Mouse (Mus musculus) midbrain, embryonic 14.5 days (tissue): ENCODE results near the gene Ripor1. TPM values are rescaled to one million over a fixed set of nuclear protein-coding genes. Genes with fewer than 3 reads are reported as not detected.
A peak's percentile ranks its signal among the peaks of the same experiment; 100 is the strongest.

Experiments used
- ATAC-seq: fragments of 200-750 bp; cut with Nextera tagmentation; 2 replicates; pipeline ENCODE4 v1.8.0; 2017; ENCODE audit warnings: moderate number of reproducible peaks, moderate library complexity; ENCODE audit not compliant: low FRiP score, low TSS enrichment
- DNase-seq: peaks from one replicate; pipeline ENCODE4 v3.0.0-alpha.2; 2015
- H3K27ac ChIP-seq: fragments of 300-500 bp; sonication (generic); replicated peaks from 2 replicates; pipeline ENCODE4 v1.5.1; 2014; ENCODE audit warnings: mild to moderate bottlenecking, low read depth, low read length, moderate library complexity
- H3K27me3 ChIP-seq: fragments of 300-500 bp; sonication (generic); 2 replicates; pipeline ENCODE4 v1.6.1; 2014; ENCODE audit warnings: low read length, control low read depth, mixed read lengths; ENCODE audit not compliant: control insufficient read depth, insufficient read depth
- H3K36me3 ChIP-seq: fragments of 300-500 bp; sonication (generic); 2 replicates; pipeline ENCODE4 v1.6.1; 2014; ENCODE audit warnings: low read length, control low read depth; ENCODE audit not compliant: control insufficient read depth, insufficient read depth
- H3K4me1 ChIP-seq: fragments of 300-500 bp; sonication (generic); 2 replicates; pipeline ENCODE4 v1.6.1; 2014; ENCODE audit warnings: mild to moderate bottlenecking, antibody characterized with exemption, low read length, control low read depth; ENCODE audit not compliant: control insufficient read depth, insufficient read depth
- H3K4me2 ChIP-seq: fragments of 300-500 bp; sonication (generic); 2 replicates; pipeline ENCODE4 v1.6.1; 2014; ENCODE audit warnings: mild to moderate bottlenecking, low read length, moderate library complexity
- H3K4me3 ChIP-seq: fragments of 300-500 bp; sonication (generic); replicated peaks from 2 replicates; pipeline ENCODE4 v1.5.1; 2014; ENCODE audit warnings: low read depth, low read length
- H3K9ac ChIP-seq: fragments of 300-500 bp; sonication (generic); replicated peaks from 2 replicates; pipeline ENCODE4 v1.6.1; 2014; ENCODE audit warnings: mild to moderate bottlenecking, low read length, moderate library complexity
- H3K9me3 ChIP-seq: fragments of 300-500 bp; sonication (generic); 2 replicates; pipeline ENCODE4 v1.6.1; 2016; ENCODE audit warnings: low read length, control low read depth, mixed read lengths; ENCODE audit not compliant: control insufficient read depth
- WGBS: fragments of 180-500 bp; shearing (Covaris S2); extraction: QIAGEN DNeasy Blood & Tissue Kit; methylation state at CpG from one replicate; pipeline ENCODE4 v1.1.7; 2014; 5-methylcytosine and 5-hydroxymethylcytosine counted together
- polyA plus RNA-seq: library from polyadenylated mRNA; unstranded; fragments of >200 nt; fragmentation: Nextera tagmentation; extraction: Ambion mirVana; gene quantifications from 2 replicates; pipeline ENCODE4 v1.2.1, GENCODE M21; 2014

Gene Ripor1
- polyA plus RNA-seq, 1 experiment from 2014 or later: 26.2 TPM

GRCm38 (mm10) chr8:105611836-105612235 is 6.8 kb downstream of the Ripor1 start:
- Histone ChIP-seq H3K27ac (no peak overlapping the region), H3K4me2 (no peak overlapping the region), H3K9ac (no peak overlapping the region), H3K9me3 (no peaks in the 10 kb centered on the region), H3K27me3 (peaks cover 13% of the 10 kb centered on the region), H3K4me3 (no peak overlapping the region), H3K36me3 (peaks cover 22% of the 10 kb centered on the region), H3K4me1 (peaks cover 18% of the 10 kb centered on the region)
- WGBS: 83% methylated on average over 9 of the region's 9 CpGs
- ATAC-seq (no peak), DNase-seq (no peak)

- no peak for ATAC-seq
Observed at GRCm38 (mm10) chr8:105613037-105613436, 8.0 kb downstream of the Ripor1 start.

GRCm38 (mm10) chr8:105613830-105614511 is 8.9 kb downstream of the Ripor1 start:
- peak overlapping the region; percentile 55 for H3K9ac ChIP-seq
- H3K9me3 ChIP-seq: no peaks in the 10 kb centered on the region
- H3K36me3 ChIP-seq: peaks cover 44% of the 10 kb centered on the region
- peak; percentile 38; the same call in 1 of the 2 replicates for ATAC-seq
- 2% methylated on average over 50 of the region's 50 CpGs for WGBS
- H3K4me2 ChIP-seq: peak overlapping the region; percentile 81
- peaks cover 8% of the 10 kb centered on the region for H3K4me1 ChIP-seq
- peaks cover 13% of the 10 kb centered on the region for H3K27me3 ChIP-seq
- H3K27ac ChIP-seq: no peak overlapping the region
- DNase-seq: peak; percentile 40
- H3K4me3 ChIP-seq: peak overlapping the region; percentile 40

More at GRCm38 (mm10) chr8:105613037-105613436, 8.0 kb downstream of the Ripor1 start:
- Histone ChIP-seq H3K4me2 (peak overlapping the region; percentile 26; the same call in 1 of the 2 replicates), H3K27me3 (peaks cover 13% of the 10 kb centered on the region), H3K4me3 (no peak overlapping the region), H3K36me3 (peaks cover 34% of the 10 kb centered on the region), H3K9ac (no peak overlapping the region), H3K27ac (no peak overlapping the region), H3K9me3 (no peaks in the 10 kb centered on the region), H3K4me1 (peaks cover 8% of the 10 kb centered on the region)
- 4% methylated on average over 20 of the region's 20 CpGs for WGBS
- peak; percentile 24 for DNase-seq

- Histone ChIP-seq H3K4me2 (no peak overlapping the region), H3K9me3 (no peaks in the 10 kb centered on the region), H3K36me3 (peaks cover 63% of the 10 kb centered on the region), H3K4me1 (peaks cover 8% of the 10 kb centered on the region), H3K27me3 (peaks cover 13% of the 10 kb centered on the region), H3K4me3 (no peak overlapping the region), H3K9ac (no peak overlapping the region), H3K27ac (no peak overlapping the region)
- DNase-seq: no peak
- 91% methylated on average over 9 of the region's 9 CpGs for WGBS
- ATAC-seq: no peak
Observed at GRCm38 (mm10) chr8:105615942-105616341, 10.9 kb downstream of the Ripor1 start.

GRCm38 (mm10) chr8:105617451-105618278 is 12.6 kb downstream of the Ripor1 start:
- Histone ChIP-seq H3K4me3 (no peak overlapping the region), H3K9ac (no peak overlapping the region), H3K9me3 (no peaks in the 10 kb centered on the region), H3K27ac (no peak overlapping the region), H3K36me3 (peaks cover 73% of the 10 kb centered on the region), H3K4me1 (peaks cover 8% of the 10 kb centered on the region), H3K27me3 (0 out of 2 replicates have a peak, but pooled peaks cover 5% of the 10 kb centered on the region), H3K4me2 (no peak overlapping the region)
- 92% methylated on average over 21 of the region's 21 CpGs for WGBS
- ATAC-seq: no peak
- no peak for DNase-seq

- Histone ChIP-seq H3K4me2 (no peak overlapping the region), H3K4me3 (no peak overlapping the region), H3K4me1 (peaks cover 8% of the 10 kb centered on the region), H3K27me3 (no peaks in the 10 kb centered on the region), H3K9me3 (no peaks in the 10 kb centered on the region), H3K27ac (no peak overlapping the region), H3K36me3 (peaks cover 78% of the 10 kb centered on the region), H3K9ac (no peak overlapping the region)
- WGBS: 91% methylated on average over 5 of the region's 5 CpGs
- ATAC-seq (no peak), DNase-seq (no peak)
Observed at GRCm38 (mm10) chr8:105618279-105618634, 13.2 kb downstream of the Ripor1 start.

- Histone ChIP-seq H3K9me3 (no peaks in the 10 kb centered on the region), H3K36me3 (peaks cover 85% of the 10 kb centered on the region), H3K9ac (no peak overlapping the region), H3K27me3 (no peaks in the 10 kb centered on the region), H3K27ac (no peak overlapping the region), H3K4me2 (no peak overlapping the region), H3K4me3 (no peak overlapping the region), H3K4me1 (peaks cover 3% of the 10 kb centered on the region)
- ATAC-seq (no peak), DNase-seq (no peak)
- 94% methylated on average over 19 of the region's 19 CpGs for WGBS
Observed at GRCm38 (mm10) chr8:105618892-105619591, 14.0 kb downstream of the Ripor1 start.

- no peaks in the 10 kb centered on the region for H3K4me1 ChIP-seq
- no peak for DNase-seq
- 93% methylated on average over 19 of the region's 19 CpGs for WGBS
- H3K4me2 ChIP-seq: no peak overlapping the region
- ATAC-seq: no peak; the same call in 1 of the 2 replicates
- no peak overlapping the region for H3K27ac ChIP-seq
- no peaks in the 10 kb centered on the region for H3K27me3 ChIP-seq
- no peaks in the 10 kb centered on the region for H3K9me3 ChIP-seq
- no peak overlapping the region for H3K4me3 ChIP-seq
- H3K9ac ChIP-seq: no peak overlapping the region
- H3K36me3 ChIP-seq: peaks cover 79% of the 10 kb centered on the region
Observed at GRCm38 (mm10) chr8:105620211-105620610, 15.2 kb downstream of the Ripor1 start.
